In genomic region chr6:113341574-113341973, GRCm38 (mm10) we compare ENCODE assay signal across 8 mouse cellular contexts. TPM values are rescaled to one million over a fixed set of nuclear protein-coding genes. Genes with fewer than 3 reads are reported as not detected.
DNase-seq lines count a peak whose midpoint lies in the region; ATAC-seq and TF ChIP-seq lines count a peak whose summit lies in the region.

No protein-coding gene starts in this region.

- no peaks in the 10 kb centered on the region for H3K9me3 ChIP-seq in hindbrain, embryonic 13.5 days
- H3K9me3 ChIP-seq in hindbrain, embryonic 12.5 days (replicated peaks): no peaks in the 10 kb centered on the region
- no peaks in the 10 kb centered on the region for H3K9me3 ChIP-seq in liver, postnatal 0 days (ENCODE audit: low read length)

- 90% methylated on average over 6 of the region's 6 CpGs for WGBS in hindbrain, embryonic 13.5 days
- 87% methylated on average over 6 of the region's 6 CpGs for WGBS in hindbrain, embryonic 12.5 days
- WGBS in liver, postnatal 0 days (ENCODE audit: insufficient replicate concordance): 52% methylated on average over 6 of the region's 6 CpGs
- 83% methylated on average over 6 of the region's 6 CpGs for WGBS in cerebellum, adult 2 months

- peaks cover 28% of the 10 kb centered on the region for H3K4me1 ChIP-seq in hindbrain, embryonic 13.5 days (replicated peaks)
- peaks cover 25% of the 10 kb centered on the region for H3K4me1 ChIP-seq in hindbrain, embryonic 12.5 days
- peaks cover 25% of the 10 kb centered on the region for H3K4me1 ChIP-seq in liver, postnatal 0 days (ENCODE audit: insufficient read depth)
- H3K4me1 ChIP-seq in cerebellum, adult 2 months (ENCODE audit: control insufficient read depth, insufficient read depth, low read length): peaks cover 10% of the 10 kb centered on the region

- peaks cover 34% of the 10 kb centered on the region for H3K36me3 ChIP-seq in hindbrain, embryonic 13.5 days
- peaks cover 18% of the 10 kb centered on the region for H3K36me3 ChIP-seq in hindbrain, embryonic 12.5 days
- H3K36me3 ChIP-seq in liver, postnatal 0 days (replicated peaks; ENCODE audit: insufficient read depth, low read length): 0 out of 2 replicates have a peak, but pooled peaks cover 5% of the 10 kb centered on the region

- no peak for TF ChIP-seq CTCF in liver, postnatal 0 days (IDR thresholded peaks at IDR 0.05; ENCODE audit: low read depth)
- TF ChIP-seq CTCF in cerebellum, adult 2 months (IDR thresholded peaks at IDR 0.05; ENCODE audit: borderline replicate concordance, insufficient read depth, low read depth, low read length): no peak

- peak; percentile 27 for DNase-seq in right cerebral cortex, postnatal 25 days
- DNase-seq in right cerebral cortex, postnatal 14 days: no peak
- no peak for DNase-seq in liver, postnatal 0 days
- no peak for DNase-seq in cerebellum, adult 2 months
- no peak for DNase-seq in natural killer cell, adult 2 months (ENCODE audit: low spot score in 2 of 2)
- no peak for DNase-seq in layer of hippocampus, postnatal 36 days

- H3K9ac ChIP-seq in hindbrain, embryonic 13.5 days: peak overlapping the region; percentile 46; the same call in 1 of the 2 replicates
- H3K9ac ChIP-seq in hindbrain, embryonic 12.5 days: no peak overlapping the region
- H3K9ac ChIP-seq in liver, postnatal 0 days (replicated peaks): no peak overlapping the region

- no peak for TF ChIP-seq EP300 in liver, postnatal 0 days (IDR thresholded peaks at IDR 0.05; ENCODE audit: low read depth)

- peak overlapping the region; percentile 52 for H3K27ac ChIP-seq in hindbrain, embryonic 13.5 days
- H3K27ac ChIP-seq in hindbrain, embryonic 12.5 days: no peak overlapping the region
- no peak overlapping the region for H3K27ac ChIP-seq in liver, postnatal 0 days (ENCODE audit: low read depth)
- no peak overlapping the region for H3K27ac ChIP-seq in cerebellum, adult 2 months (ENCODE audit: insufficient read depth, low read length)

- no peak overlapping the region for H3K4me3 ChIP-seq in hindbrain, embryonic 13.5 days
- H3K4me3 ChIP-seq in hindbrain, embryonic 12.5 days: no peak overlapping the region
- H3K4me3 ChIP-seq in liver, postnatal 0 days (ENCODE audit: low read depth, low read length): no peak overlapping the region
- H3K4me3 ChIP-seq in cerebellum, adult 2 months (replicated peaks; ENCODE audit: insufficient read depth, low read depth, low read length): no peak overlapping the region

- no peak for ATAC-seq in hindbrain, embryonic 13.5 days (ENCODE audit: low FRiP score)
- no peak for ATAC-seq in hindbrain, embryonic 12.5 days (ENCODE audit: low FRiP score)
- ATAC-seq in liver, postnatal 0 days: no peak

- no peak for TF ChIP-seq POLR2A in cerebellum, adult 2 months (IDR thresholded peaks at IDR 0.05; ENCODE audit: borderline replicate concordance, insufficient read depth, low read length)

- H3K4me2 ChIP-seq in hindbrain, embryonic 13.5 days: peak overlapping the region; percentile 72
- H3K4me2 ChIP-seq in hindbrain, embryonic 12.5 days (replicated peaks): no peak overlapping the region; the same call in 1 of the 2 replicates
- peak overlapping the region; percentile 34 for H3K4me2 ChIP-seq in liver, postnatal 0 days (ENCODE audit: low read depth, low read length)

- no peaks in the 10 kb centered on the region for H3K27me3 ChIP-seq in hindbrain, embryonic 13.5 days
- no peaks in the 10 kb centered on the region for H3K27me3 ChIP-seq in hindbrain, embryonic 12.5 days
- no peaks in the 10 kb centered on the region for H3K27me3 ChIP-seq in liver, postnatal 0 days (ENCODE audit: insufficient read depth, low read length)
- no peaks in the 10 kb centered on the region for H3K27me3 ChIP-seq in cerebellum, adult 2 months (ENCODE audit: control insufficient read depth, insufficient read depth, low read length)

RNA-seq across cellular contexts. Expression of gene Camk1, which starts 2.2 kb away (rescaled TPM):
- polyA plus RNA-seq in hindbrain, embryonic 13.5 days (2015; fragmentation: Nextera tagmentation; extraction: Ambion mirVana): 79.6 and 86.3 TPM in 2 replicates
- 72.5 and 78.4 TPM in 2 replicates for polyA plus RNA-seq in hindbrain, embryonic 12.5 days (2016; fragmentation: Nextera tagmentation; extraction: Ambion mirVana)
- 17.9 and 18.1 TPM in 2 replicates for polyA plus RNA-seq in liver, postnatal 0 days (2015; fragmentation: Nextera tagmentation; extraction: Ambion mirVana)
- polyA plus RNA-seq in cerebellum, adult 2 months (2012; rRNA removed): 93.0 and 94.8 TPM in 2 replicates
- total RNA-seq in layer of hippocampus, postnatal 36 days (2021): 10 to 100 TPM; 48.6 to 50.1 TPM

RNA-seq across cellular contexts. Expression of gene Ogg1, which starts 14.8 kb away (rescaled TPM):
- polyA plus RNA-seq in hindbrain, embryonic 13.5 days (2015; fragmentation: Nextera tagmentation; extraction: Ambion mirVana): 8.7 and 9.6 TPM in 2 replicates
- 11.1 and 12.0 TPM in 2 replicates for polyA plus RNA-seq in hindbrain, embryonic 12.5 days (2016; fragmentation: Nextera tagmentation; extraction: Ambion mirVana)
- polyA plus RNA-seq in liver, postnatal 0 days (2015; fragmentation: Nextera tagmentation; extraction: Ambion mirVana): 3.8 and 4.2 TPM in 2 replicates
- 11.0 and 11.6 TPM in 2 replicates for polyA plus RNA-seq in cerebellum, adult 2 months (2012; rRNA removed)
- total RNA-seq in layer of hippocampus, postnatal 36 days (2021): 1 to 10 TPM; 8.3 to 9.5 TPM

RNA-seq across cellular contexts. Expression of gene Brpf1, which starts 34.6 kb away (rescaled TPM):
- polyA plus RNA-seq in hindbrain, embryonic 13.5 days (2015; fragmentation: Nextera tagmentation; extraction: Ambion mirVana): 17.1 and 17.3 TPM in 2 replicates
- polyA plus RNA-seq in hindbrain, embryonic 12.5 days (2016; fragmentation: Nextera tagmentation; extraction: Ambion mirVana): 28.2 and 28.4 TPM in 2 replicates
- polyA plus RNA-seq in liver, postnatal 0 days (2015; fragmentation: Nextera tagmentation; extraction: Ambion mirVana): 4.1 and 4.8 TPM in 2 replicates
- polyA plus RNA-seq in cerebellum, adult 2 months (2012; rRNA removed): 48.1 and 53.4 TPM in 2 replicates
- 10 to 100 TPM; 36.3 to 39.4 TPM for total RNA-seq in layer of hippocampus, postnatal 36 days (2021)

RNA-seq across cellular contexts. Expression of gene Tada3, which starts 36.1 kb away (rescaled TPM):
- 70.0 and 70.6 TPM in 2 replicates for polyA plus RNA-seq in hindbrain, embryonic 13.5 days (2015; fragmentation: Nextera tagmentation; extraction: Ambion mirVana)
- polyA plus RNA-seq in hindbrain, embryonic 12.5 days (2016; fragmentation: Nextera tagmentation; extraction: Ambion mirVana): 64.5 and 66.0 TPM in 2 replicates
- 11.1 and 11.9 TPM in 2 replicates for polyA plus RNA-seq in liver, postnatal 0 days (2015; fragmentation: Nextera tagmentation; extraction: Ambion mirVana)
- polyA plus RNA-seq in cerebellum, adult 2 months (2012; rRNA removed): 48.2 and 49.4 TPM in 2 replicates
- 10 to 100 TPM; 53.4 to 56.1 TPM for total RNA-seq in layer of hippocampus, postnatal 36 days (2021)

RNA-seq across cellular contexts. Expression of gene Arpc4, which starts 36.3 kb away (rescaled TPM):
- polyA plus RNA-seq in hindbrain, embryonic 13.5 days (2015; fragmentation: Nextera tagmentation; extraction: Ambion mirVana): 416 and 430 TPM in 2 replicates
- polyA plus RNA-seq in hindbrain, embryonic 12.5 days (2016; fragmentation: Nextera tagmentation; extraction: Ambion mirVana): 363 and 371 TPM in 2 replicates
- 188 and 198 TPM in 2 replicates for polyA plus RNA-seq in liver, postnatal 0 days (2015; fragmentation: Nextera tagmentation; extraction: Ambion mirVana)
- polyA plus RNA-seq in cerebellum, adult 2 months (2012; rRNA removed): 137 and 152 TPM in 2 replicates
- total RNA-seq in layer of hippocampus, postnatal 36 days (2021): 100 to 1,000 TPM; 296 to 329 TPM
